Mouse (Mus musculus): Measurements from ENCODE around the gene Diaph2. TPM values are rescaled to one million over a fixed set of nuclear protein-coding genes. Genes with fewer than 3 reads are reported as not detected.

Diaph2 gene
- 7.0 and 11.1 TPM in 2 replicates for polyA plus RNA-seq (2015; fragmentation: Nextera tagmentation; extraction: Ambion mirVana)

DNA sequence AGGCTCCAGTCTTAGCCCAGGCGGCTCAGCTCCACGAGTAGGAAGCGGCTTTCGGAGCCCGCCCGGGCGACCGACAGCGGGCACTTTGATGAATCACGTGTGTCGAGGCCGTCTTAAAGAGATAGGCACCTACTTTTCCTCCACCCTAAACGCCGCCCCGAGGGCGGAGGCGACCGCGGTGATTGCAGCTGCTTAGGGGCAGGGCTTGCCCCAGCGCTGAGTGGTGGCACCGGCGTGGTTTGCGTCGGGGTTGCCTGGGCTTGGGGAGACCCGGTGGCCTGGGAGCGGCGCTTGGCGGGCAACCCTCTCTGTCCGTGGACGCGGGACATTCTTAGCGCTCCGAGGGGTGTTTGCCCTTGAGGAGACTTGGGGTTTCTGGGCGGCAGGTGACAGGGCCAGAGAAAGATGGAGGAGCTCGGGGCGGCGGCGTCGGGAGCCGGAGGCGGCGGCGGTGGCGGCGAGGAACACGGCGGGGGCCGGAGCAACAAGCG lies at the start of gene Diaph2:
Gene Diaph2, plus strand, starts transcription at position 172 of the 491 bp plus-strand sequence.

Measured in adrenal gland, postnatal 0 days (tissue).